Mouse (Mus musculus) macrophage (primary cell): ENCODE measurements around the gene Gm42669. TPM values are rescaled to one million over a fixed set of nuclear protein-coding genes. Genes with fewer than 3 reads are reported as not detected.

ENCODE experiments used
- H3K27ac ChIP-seq: fragments of 350-480 bp; formaldehyde crosslinking; 2 replicates; pipeline ENCODE4 v1.9.0; 2021
- H3K36me3 ChIP-seq: fragments of 350-480 bp; formaldehyde crosslinking; 2 replicates; pipeline ENCODE4 v1.9.0; 2021; ENCODE audit errors: inconsistent target
- H3K4me3 ChIP-seq: fragments of 350-480 bp; formaldehyde crosslinking; 2 replicates; pipeline ENCODE4 v1.9.0; 2021; ENCODE audit errors: inconsistent target
- H3K79me2 ChIP-seq: fragments of 350-480 bp; formaldehyde crosslinking; 2 replicates; pipeline ENCODE4 v1.9.0; 2021; ENCODE audit errors: inconsistent target
- WGBS: methylation state at CpG from one replicate; pipeline ENCODE4 v1.1.7; 2026; ENCODE audit warnings: inconsistent platforms; ENCODE audit not compliant: missing documents; 5-methylcytosine and 5-hydroxymethylcytosine counted together
- polyA plus RNA-seq: library from polyadenylated mRNA; stranded (reverse); fragments of 250-400 nt; gene quantifications from 3 replicates; pipeline ENCODE4 v1.2.4, GENCODE M21; 2018; ENCODE audit warnings: inconsistent platforms

The Gm42669 gene
- polyA plus RNA-seq, 1 experiment from 2014 or later = 0.06 TPM

DNA sequence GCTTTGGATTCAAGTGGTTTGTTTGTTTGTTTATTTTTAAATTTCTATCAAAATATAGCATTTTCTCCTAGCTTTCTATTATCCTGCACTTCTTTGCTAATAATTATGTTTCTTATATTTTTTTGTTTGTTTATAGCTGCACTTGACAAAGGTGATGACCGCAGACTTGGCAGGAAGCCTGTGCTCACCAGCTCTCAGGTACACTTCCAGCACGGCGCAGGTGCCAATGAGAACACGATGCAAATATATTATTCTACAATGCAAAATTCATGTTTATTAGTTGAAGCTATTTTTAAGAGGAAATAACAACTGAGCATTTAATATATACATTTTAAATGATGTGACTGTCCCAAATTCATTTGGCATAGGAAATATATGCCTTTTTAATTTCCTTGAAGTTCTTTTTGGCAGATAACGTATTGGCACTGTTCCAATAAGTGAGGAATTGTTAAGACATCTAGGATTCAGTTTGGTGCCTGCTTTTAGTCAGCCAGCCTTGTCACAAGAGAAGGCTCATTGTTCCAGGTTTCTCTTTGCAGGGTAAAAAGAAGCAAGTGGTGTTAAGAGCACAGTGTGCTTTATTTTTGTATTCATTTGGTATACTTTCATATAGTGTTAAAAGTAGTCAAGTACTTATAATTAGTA is 7.4 kb upstream of the Gm42669 start:
- Histone ChIP-seq H3K27ac (no peak overlapping the region), H3K79me2 (no peaks in the 10 kb centered on the region), H3K4me3 (no peak overlapping the region), H3K36me3 (no peaks in the 10 kb centered on the region)
- 95% methylated on average over 5 of the region's 5 CpGs for WGBS

DNA sequence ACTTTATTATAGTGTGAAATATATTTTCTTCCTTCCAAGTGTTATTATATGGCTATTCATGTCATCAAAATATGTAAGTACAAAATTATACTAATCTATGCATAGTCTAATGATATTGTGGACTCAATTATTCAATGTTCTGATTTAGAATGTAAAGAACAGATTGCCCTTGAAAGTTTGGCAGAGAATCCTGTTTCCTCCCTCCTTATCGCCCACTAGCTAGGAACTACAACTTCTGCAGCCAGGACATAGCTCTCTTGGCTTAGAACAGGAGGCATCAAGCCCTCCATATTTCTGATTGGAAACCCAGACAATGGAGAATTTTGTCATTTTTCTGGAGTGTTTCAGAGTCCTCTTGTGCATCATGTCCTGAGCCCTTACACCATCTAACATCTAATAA is 6.7 kb upstream of the Gm42669 start:
- WGBS = 100% methylated on average over 1 of the region's 1 CpGs

GRCm38 (mm10) chr5:107510503-107510902 is 3.1 kb downstream of the Gm42669 start:
- no peak overlapping the region for H3K27ac ChIP-seq
- H3K79me2 ChIP-seq = no peaks in the 10 kb centered on the region
- 95% methylated on average over 10 of the region's 10 CpGs for WGBS
- H3K4me3 ChIP-seq = no peak overlapping the region
- H3K36me3 ChIP-seq = no peaks in the 10 kb centered on the region

More for the DNA sequence above, 6.7 kb upstream of the Gm42669 start:
- no peaks in the 10 kb centered on the region for H3K79me2 ChIP-seq
- no peak overlapping the region for H3K27ac ChIP-seq
- no peak overlapping the region for H3K4me3 ChIP-seq
- no peaks in the 10 kb centered on the region for H3K36me3 ChIP-seq

DNA sequence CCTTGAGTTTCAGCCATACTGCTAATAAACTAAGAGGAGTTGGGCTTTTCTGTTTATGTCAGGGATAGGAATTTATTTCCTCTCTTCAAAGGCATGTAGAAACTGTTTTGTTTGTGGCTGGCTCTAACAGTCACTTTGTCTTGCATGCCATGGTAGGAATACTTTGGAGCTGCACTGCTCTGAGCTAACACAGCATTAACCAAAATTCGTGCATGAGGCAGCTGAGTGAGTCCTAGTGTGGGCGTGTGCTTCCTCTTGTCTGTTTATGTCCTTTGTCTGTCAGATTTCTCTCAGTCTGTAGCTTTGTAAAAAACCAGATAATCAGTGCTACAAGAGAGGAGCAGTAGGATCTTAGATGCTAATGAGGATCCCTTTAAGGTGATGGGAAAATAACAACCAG is 3.9 kb downstream of the Gm42669 start:
- no peak overlapping the region for H3K27ac ChIP-seq
- 71% methylated on average over 2 of the region's 2 CpGs for WGBS

GRCm38 (mm10) chr5:107513583-107513982 is 6.2 kb downstream of the Gm42669 start:
- Histone ChIP-seq H3K4me3 (no peak overlapping the region), H3K36me3 (no peaks in the 10 kb centered on the region), H3K27ac (no peak overlapping the region), H3K79me2 (no peaks in the 10 kb centered on the region)
- 19% methylated on average over 7 of the region's 7 CpGs for WGBS

More for the DNA sequence above, 3.9 kb downstream of the Gm42669 start:
- Histone ChIP-seq H3K79me2 (no peaks in the 10 kb centered on the region), H3K36me3 (no peaks in the 10 kb centered on the region), H3K4me3 (no peak overlapping the region)

DNA sequence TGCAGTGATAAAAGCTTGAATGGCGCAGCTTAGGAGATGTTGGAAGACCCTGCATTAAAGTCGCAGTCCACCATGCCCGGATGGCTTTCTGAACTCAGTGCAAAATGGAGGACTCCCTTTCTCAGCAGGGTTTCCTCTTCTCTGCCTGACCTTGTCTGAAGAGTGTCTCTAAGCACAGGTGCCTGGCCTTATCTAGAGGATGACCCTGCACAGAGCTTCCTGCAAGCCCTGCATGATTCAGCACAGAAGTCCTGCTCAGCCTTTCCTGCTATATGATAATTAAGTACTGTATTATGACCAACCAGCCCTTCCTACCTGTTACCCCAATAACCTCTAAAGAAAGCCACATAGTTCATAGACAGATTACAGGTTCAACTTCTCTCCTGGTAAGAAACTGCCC is 8.0 kb downstream of the Gm42669 start:
- Histone ChIP-seq H3K27ac (no peak overlapping the region), H3K79me2 (no peaks in the 10 kb centered on the region), H3K4me3 (no peak overlapping the region), H3K36me3 (no peaks in the 10 kb centered on the region)
- 100% methylated on average over 3 of the region's 3 CpGs for WGBS

GRCm38 (mm10) chr5:107516087-107516486 is 8.7 kb downstream of the Gm42669 start:
- no peak overlapping the region for H3K4me3 ChIP-seq
- H3K36me3 ChIP-seq = no peaks in the 10 kb centered on the region
- H3K27ac ChIP-seq = no peak overlapping the region
- WGBS = 93% methylated on average over 1 of the region's 1 CpGs
- H3K79me2 ChIP-seq = no peaks in the 10 kb centered on the region

DNA sequence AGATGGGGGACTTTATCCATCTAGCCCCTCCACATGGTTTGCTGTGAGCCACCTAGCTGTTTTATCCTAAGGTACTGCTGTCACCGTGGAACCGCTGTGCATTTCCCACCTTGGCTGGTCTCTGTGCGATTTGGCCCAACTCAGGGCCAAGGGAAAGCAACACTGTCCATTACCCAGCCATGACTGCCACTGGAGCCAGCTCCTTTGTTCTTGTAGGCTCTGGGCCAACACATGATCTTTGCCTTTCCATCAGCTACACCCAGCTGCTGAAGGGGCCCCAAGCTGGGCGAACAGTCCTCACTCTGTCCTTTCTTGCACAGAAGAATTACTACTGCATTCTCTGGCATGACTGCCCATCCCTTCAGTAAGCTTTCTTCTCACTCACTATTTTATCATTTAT is 11.2 kb downstream of the Gm42669 start:
- Histone ChIP-seq H3K79me2 (no peaks in the 10 kb centered on the region), H3K27ac (no peak overlapping the region), H3K36me3 (no peaks in the 10 kb centered on the region), H3K4me3 (no peak overlapping the region)
- WGBS = 91% methylated on average over 4 of the region's 4 CpGs

GRCm38 (mm10) chr5:107521386-107521785 is 14.0 kb downstream of the Gm42669 start:
- Histone ChIP-seq H3K27ac (peak overlapping the region; percentile 28; the same call in 1 of the 2 replicates), H3K36me3 (no peaks in the 10 kb centered on the region), H3K4me3 (no peak overlapping the region), H3K79me2 (no peaks in the 10 kb centered on the region)
- WGBS = 93% methylated on average over 6 of the region's 6 CpGs

GRCm38 (mm10) chr5:107521897-107522296 is 14.5 kb downstream of the Gm42669 start:
- H3K79me2 ChIP-seq = no peaks in the 10 kb centered on the region
- 27% methylated on average over 7 of the region's 7 CpGs for WGBS
- peak overlapping the region; percentile 28 for H3K27ac ChIP-seq
- H3K4me3 ChIP-seq = no peak overlapping the region
- H3K36me3 ChIP-seq = no peaks in the 10 kb centered on the region

DNA sequence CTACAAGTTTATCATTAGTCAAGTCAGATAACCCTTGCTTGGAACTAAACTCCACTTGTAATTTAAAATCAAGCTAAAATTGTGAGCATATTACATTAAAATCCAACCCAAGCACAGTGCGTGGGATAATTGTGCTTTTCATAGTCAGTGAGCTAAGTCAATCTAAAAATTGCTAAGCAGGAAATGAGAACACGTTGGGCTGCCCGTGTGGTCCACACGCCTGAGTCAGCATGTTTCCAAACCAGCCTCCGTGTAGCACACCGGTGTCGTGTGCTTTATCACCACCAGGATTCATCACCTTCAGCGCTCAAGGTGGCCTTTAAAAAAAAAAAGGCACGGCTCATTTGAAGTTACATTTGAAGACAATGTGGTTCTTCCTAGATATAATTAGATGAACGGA is 16.9 kb downstream of the Gm42669 start:
- Histone ChIP-seq H3K27ac (no peak overlapping the region), H3K4me3 (no peak overlapping the region), H3K36me3 (no peaks in the 10 kb centered on the region), H3K79me2 (no peaks in the 10 kb centered on the region)
- 14% methylated on average over 10 of the region's 10 CpGs for WGBS

GRCm38 (mm10) chr5:107528856-107529255 is 21.4 kb downstream of the Gm42669 start:
- H3K4me3 ChIP-seq = no peak overlapping the region
- H3K79me2 ChIP-seq = no peaks in the 10 kb centered on the region
- H3K36me3 ChIP-seq = no peaks in the 10 kb centered on the region
- 79% methylated on average over 2 of the region's 3 CpGs for WGBS
- H3K27ac ChIP-seq = no peak overlapping the region

DNA sequence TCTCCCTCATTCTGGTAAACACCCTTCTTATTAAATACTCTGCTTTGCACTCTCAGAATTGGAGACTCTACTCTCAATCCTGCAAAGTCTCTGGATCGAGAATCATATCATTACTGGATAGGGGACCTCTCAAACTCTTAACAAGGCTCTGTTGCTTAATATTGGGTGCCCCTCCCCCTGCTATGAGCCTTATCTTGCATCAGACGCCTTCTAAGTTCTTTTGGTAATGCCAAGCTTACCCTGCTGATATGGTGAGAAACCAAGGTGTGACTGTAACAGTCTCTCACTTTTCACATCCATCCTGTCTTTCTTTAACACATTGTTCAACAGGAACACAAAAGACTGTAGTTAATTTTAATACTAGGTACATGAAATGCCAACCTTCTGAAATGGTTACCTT is 26.2 kb downstream of the Gm42669 start:
- 80% methylated on average over 2 of the region's 2 CpGs for WGBS

GRCm38 (mm10) chr5:107534581-107534980 is 27.2 kb downstream of the Gm42669 start, which contains the start of gene 1700028K03Rik:
1700028K03Rik (plus strand) TSS chr5:107534709.
- H3K27ac ChIP-seq = no peak within 1 kb of the TSS
- 88% methylated on average over 15 of the region's 15 CpGs for WGBS
- H3K36me3 ChIP-seq = no peaks in the 10 kb centered on the region
- no peak within 1 kb of the TSS for H3K4me3 ChIP-seq
- no peaks in the 10 kb centered on the region for H3K79me2 ChIP-seq

More for the DNA sequence above, 26.2 kb downstream of the Gm42669 start:
- no peaks in the 10 kb centered on the region for H3K79me2 ChIP-seq
- H3K36me3 ChIP-seq = no peaks in the 10 kb centered on the region
- no peak overlapping the region for H3K27ac ChIP-seq
- H3K4me3 ChIP-seq = no peak overlapping the region

DNA sequence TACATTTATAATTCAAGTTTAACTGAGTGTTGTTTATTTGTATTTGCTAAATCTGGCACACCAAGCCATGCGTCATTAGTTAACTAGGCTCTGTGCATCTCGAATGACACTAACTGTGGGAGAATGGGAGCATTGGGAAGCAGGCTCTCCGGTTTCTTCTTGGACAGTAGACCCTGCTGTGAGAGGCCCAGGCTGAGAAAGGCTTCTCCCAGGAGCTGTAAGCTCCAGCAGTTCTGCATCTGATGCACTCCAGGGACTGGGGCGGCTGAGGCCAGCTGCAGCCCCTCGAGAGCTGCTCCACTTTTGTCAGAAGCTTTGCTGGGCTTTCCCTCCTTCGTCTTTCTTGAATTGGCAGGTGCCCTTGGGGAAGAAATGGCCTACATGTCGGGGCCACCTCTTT is 34.3 kb downstream of the Gm42669 start:
- no peaks in the 10 kb centered on the region for H3K79me2 ChIP-seq
- H3K27ac ChIP-seq = no peak overlapping the region
- H3K36me3 ChIP-seq = no peaks in the 10 kb centered on the region
- 90% methylated on average over 7 of the region's 7 CpGs for WGBS
- no peak overlapping the region for H3K4me3 ChIP-seq

DNA sequence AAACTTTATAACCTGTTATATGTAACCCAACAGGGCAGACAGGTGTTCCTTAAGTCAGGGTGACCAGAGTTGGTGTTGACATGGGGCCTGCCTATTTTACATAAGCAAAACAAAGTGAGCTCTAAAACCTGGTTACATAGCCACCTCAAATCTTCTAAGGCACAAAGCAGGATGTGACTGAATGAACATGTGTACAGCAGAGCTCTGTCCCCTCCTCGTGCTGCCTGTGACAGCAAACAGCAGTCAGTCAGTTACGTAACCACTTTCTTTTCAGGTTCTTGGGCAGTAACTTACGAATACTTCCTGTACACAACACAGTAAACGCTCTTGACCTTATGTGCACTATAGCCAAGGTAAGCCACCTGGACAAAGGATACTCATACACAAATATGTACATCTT is 38.5 kb downstream of the Gm42669 start:
- no peak overlapping the region for H3K27ac ChIP-seq
- WGBS = 36% methylated on average over 4 of the region's 4 CpGs
- no peaks in the 10 kb centered on the region for H3K79me2 ChIP-seq
- no peaks in the 10 kb centered on the region for H3K36me3 ChIP-seq
- H3K4me3 ChIP-seq = no peak overlapping the region
